Mouse (Mus musculus): ENCODE measurements around the gene Kctd13.
"Not testable (repeated sequence)": the region's sequence is repeated elsewhere in the genome, so short reads cannot be mapped to it uniquely, and the experiment has no call there.

The Kctd13 gene

DNA sequence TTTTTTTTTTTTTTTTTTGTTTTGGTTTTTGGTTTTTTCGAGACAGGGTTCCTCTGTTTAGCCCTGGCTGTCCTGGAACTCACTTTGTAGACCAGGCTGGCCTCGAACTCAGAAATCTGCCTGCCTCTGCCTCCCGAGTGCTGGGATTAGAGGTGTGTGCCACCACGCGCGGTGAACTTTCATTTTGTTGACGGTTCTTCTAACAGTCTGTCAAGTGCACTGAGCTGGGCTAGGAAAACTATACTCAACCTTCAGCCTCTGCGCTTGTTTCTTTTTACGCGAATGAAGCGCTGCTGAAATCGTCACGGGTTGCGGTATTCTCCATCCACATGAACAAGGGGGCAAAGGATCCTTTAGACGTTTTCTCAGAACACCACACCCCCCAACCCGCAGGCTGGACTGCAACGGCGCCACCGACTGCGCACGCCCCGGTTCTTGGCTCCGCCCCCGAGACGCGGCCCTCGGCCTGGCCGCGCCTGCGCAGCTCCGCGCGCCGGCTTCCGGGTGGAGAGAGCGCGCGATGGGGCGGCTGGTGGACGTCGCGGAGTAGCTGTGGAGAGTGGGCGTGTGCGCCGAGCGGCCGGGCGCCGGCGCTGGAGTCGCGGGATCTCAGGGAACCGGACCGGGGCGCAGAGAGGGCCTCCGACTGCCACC, at the start of gene Kctd13:
Gene Kctd13 (plus strand): TSS at position 496 of the 654 bp plus-strand sequence.
- DNase-seq: peak; percentile 94 to 97

DNA sequence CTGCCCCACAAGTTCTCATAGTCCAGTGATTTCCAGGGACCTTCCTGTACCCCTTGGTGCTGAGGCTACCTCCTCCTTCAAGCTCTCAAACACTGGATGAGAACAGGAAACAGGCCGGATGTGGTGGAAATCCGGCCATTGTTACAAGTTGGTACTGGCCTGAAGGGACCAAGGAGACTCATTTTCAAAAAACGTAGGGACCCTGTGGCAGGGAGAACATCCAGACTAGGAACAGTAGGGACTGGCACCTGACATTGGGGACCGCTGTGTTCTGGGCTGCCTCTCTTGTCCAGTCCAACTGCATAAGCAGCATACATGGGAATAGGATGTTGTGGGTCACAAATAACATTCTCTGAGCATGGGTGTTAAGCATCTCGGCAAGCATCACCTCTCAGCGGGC, 47.6 kb upstream of the Kctd13 start:
- peak; percentile 57 to 77 for DNase-seq

DNA sequence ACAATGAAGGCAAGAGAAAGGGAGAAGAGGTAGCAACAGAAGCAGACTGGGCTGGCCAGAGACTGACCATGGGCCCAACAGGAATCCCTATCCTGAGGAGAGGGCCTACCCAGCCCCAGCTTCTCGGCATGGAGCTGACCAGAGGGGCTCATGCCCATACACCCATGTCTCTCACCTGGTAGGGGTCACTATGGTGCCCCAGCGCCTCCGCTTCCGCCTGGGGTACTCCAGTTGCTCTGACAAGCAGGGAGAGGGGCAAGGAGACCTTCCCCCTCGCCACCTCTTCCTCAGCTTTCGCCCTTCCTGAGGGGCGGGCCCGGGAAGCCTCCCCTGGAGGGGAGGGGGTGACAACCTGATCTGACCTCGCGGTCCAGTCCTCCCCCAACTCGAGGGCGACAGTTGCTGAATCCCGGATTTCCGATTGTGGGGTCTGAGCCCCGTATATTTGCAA, 44.9 kb upstream of the Kctd13 start:
- DNase-seq: peak in 1 of 2 experiments; percentile 36

DNA sequence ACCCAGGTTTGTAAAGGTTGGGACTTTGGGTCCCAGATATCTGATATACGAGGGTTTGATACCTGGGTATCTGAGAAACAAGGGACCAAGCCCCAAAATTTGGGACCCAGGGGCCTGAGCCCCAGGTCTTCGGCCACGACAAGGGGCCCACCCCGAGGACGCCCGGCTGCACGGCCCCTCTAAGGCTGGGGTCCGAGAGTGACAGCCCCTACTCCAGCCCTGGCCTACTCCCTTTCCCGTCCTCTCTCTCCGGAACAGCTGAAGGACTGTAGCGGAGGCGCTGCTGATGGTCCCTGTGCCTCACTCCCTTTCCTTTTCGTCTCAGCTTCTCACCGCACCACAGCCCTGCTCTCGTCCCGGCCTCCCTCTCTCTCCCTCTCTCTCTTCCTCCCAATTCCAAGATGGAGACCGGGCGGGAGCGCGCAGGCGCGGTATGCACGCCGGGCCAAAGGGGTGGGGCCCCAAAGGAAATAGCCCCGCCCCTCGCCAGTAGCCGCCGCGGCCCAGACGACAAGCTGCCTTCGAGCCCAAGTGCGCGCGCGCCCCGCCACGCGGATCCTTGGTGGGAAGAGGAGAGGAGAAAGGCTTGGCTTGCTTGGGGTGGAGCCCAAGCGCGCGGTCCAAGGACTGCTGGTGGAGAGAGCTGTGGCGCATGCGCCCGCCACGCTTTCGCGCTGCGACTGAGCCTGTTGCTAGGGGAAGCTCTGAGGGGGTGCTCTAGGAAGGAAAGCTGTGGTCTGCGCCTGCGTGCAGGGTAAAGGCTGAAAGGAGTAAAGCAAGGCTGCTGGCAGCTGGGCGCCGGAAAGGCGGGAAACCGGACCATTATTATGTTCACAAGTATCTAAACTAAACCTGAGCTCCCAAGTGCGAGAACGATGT, 44.2 kb upstream of the Kctd13 start, which contains the start of gene Taok2:
Gene Taok2 (minus strand): TSS at position 418 of the 879 bp plus-strand sequence.
- DNase-seq: peak; percentile 99

- DNase-seq: no peak
Observed at GRCm38 (mm10) chr7:126887281-126887680, 41.4 kb upstream of the Kctd13 start.

DNA sequence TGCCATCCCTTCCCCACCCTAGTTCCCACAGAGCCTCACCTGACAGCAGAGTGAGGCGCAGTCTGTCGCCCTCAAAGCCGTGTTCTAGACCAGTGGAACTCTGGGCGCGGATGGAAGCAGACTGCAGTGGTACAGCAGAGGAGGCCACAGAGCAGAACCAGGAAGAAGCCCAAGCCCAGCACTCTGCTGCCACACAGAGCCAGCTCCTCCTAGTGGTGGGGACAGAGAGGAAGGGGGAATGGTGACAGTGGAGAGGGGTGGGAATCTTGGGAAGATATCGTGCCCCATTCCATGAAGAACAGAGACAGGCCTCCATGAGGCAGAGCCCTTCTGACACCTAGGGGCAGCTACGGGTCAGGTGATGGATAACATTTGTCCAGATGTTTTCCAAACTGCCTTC, 39.8 kb upstream of the Kctd13 start:
- DNase-seq: peak; percentile 51 to 58

DNA sequence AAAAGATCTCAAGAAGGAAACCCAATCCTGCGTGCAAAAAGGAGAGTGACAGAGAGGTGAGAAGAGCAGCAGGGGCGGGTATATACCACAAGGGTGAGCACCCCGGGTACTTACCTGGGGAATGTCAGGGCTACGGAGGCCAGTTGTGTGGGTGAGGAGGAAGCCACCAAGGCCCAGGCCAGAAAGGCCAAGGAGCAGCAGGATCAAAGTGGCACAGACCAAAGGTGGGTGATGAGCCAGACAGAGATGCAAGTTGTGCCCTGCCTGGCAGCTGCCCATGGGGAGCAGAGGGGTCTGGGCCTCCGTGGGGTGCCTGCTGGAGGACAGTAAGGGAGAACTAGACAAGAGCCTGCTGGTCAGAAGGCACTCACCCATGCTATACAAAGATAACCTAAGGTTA, 31.8 kb upstream of the Kctd13 start:
- no peak for DNase-seq

- peak; percentile 34 to 41 for DNase-seq
Observed at GRCm38 (mm10) chr7:126897390-126898101, 31.1 kb upstream of the Kctd13 start.

- DNase-seq: peak; percentile 97 to 100
Observed at GRCm38 (mm10) chr7:126898102-126898990, 30.3 kb upstream of the Kctd13 start.

GRCm38 (mm10) chr7:126899781-126900180, 28.9 kb upstream of the Kctd13 start:
- DNase-seq: not testable (repeated sequence)

GRCm38 (mm10) chr7:126905590-126905989, 23.1 kb upstream of the Kctd13 start:
- no peak for DNase-seq

GRCm38 (mm10) chr7:126914844-126915243, 13.8 kb upstream of the Kctd13 start:
- DNase-seq: no peak

DNA sequence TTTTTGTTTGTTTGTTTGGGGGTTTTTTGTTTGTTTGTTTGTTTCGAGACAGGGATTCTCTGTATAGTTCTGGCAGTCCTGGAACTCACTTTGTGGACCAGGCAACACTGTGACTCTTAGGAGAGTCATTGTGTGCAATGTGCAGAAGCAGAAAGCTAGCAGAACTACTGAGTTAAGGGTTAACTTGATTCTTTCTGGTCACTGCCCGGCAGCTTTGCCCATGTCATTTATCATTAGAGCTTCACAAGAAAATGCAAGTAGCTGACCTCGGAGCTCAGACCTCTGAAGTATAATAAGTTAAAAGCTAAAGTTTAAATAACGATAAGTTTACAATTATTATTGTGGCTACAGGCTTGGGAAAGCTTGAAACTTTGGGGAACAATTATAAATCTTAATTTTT, 10.3 kb upstream of the Kctd13 start:
- peak; percentile 35 to 49 for DNase-seq

DNA sequence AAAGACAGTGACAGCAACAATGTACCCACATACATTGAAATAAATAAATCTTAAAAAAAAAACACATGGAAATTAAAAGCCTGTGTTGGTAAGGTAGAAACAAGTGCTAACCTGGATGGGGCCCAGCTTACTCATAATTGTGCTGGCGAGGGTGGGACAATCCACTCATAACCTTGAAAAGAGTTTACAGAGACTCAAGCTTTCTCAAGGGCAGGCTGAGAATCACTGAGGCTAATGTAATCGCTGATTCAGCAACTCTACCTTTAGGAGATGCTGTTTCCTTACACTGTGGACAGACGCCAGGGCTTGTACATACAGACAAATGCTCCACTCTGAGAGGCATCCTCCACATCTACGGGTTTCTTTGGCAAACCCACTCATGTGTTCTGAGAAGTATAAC, 8.7 kb upstream of the Kctd13 start:
- DNase-seq: no peak

DNA sequence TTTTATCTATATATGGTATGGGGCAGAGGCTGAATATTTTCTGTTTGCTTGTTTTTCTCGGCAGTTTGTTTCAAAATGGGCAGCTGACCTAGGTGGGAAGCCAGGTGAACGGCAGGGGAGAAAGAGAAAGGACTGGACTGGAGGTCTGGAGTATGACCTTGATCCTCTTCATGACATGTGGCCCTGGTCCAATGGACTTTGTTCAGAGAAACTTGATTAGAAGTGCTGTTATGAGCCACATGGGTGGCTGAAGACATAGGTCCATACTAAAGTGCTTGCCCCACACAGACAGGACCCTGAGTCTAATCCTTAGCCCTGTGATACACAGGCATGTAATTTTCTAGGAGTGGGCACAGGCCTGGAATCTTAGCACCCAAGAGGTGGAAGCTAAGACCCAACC, 7.1 kb upstream of the Kctd13 start:
- peak; percentile 71 to 74 for DNase-seq

- peak; percentile 91 to 94 for DNase-seq
Observed at GRCm38 (mm10) chr7:126922624-126923060, 6.0 kb upstream of the Kctd13 start, which contains the start of gene Tmem219. Gene Tmem219 (minus strand): TSS chr7:126922917.

DNA sequence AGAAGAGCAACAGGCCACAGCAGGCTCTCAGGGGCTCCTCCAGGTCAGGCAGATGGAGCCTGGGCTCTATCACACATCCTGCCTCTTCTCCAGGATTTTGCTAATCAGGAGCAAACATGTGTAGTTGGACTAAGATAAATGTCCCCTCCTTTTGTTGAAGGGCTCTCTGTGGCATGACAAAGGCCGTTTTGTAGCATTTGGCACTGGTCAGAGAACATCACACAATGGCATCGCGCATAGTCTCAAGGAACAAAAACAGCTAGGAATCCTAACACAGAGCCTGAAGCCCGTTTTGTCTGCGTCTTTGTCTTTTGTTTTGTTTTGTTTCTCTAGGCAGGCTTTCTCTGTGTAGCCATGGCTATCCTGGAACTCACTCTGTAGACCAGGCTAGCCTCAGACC, 4.7 kb upstream of the Kctd13 start:
- no peak for DNase-seq

DNA sequence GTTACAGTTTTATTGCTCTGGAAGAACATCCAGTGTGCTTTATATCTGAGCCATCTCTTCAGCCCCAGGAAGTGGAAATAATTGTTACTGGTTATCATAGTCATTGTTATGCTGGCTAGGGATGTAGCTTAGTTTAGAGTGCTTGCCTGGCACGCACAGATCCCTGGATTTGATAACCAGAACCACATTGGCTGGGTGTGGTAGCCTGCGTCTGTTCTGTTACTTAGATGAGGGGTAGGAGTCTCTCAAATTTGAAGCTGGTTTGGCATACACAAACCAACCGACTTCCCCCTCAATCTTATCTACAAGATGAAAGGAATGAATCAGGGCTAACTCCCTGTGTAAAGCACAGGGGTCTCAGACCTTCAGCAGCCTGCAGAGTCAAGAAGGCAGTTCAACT, 2.4 kb upstream of the Kctd13 start:
- DNase-seq: no peak

DNA sequence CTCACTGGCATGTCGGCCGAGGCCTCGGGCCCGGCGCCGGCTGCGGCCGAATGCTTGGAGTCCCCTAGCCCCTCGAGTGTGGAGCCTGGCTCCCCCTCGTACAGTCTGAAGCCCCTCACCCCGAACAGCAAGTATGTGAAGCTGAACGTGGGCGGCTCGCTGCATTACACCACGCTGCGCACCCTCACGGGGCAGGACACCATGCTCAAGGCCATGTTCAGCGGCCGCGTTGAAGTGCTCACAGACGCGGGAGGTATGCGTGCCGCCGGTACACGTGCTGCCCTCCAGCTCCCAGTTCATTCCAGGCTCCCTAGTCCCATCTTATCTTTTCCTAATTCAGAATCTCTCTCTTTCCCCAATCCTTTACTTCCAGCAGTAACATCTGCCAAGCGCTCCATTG, 367 bp downstream of the Kctd13 start:
- peak in 1 of 2 experiments; percentile 40 for DNase-seq

DNA sequence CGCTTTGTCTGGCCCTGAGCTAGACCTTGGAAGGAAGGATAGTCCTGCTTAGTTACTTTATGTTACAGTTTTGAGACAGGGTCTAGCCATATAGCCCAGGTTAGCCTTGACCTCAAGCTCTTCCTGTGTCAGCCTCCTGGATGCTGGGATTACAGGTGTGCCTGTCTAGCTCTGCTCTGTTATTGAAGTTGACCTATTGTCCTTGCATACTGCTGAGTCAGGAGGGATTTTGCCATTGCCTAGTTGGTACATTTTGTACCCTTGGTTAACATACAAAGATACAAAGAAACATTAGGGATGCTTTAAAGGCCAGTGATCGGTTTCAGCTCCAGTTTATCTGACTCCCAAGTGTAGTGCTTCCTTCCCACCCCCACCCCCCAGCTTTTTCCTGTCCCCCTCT, 4.0 kb downstream of the Kctd13 start:
- no peak for DNase-seq

- no peak for DNase-seq
Observed at GRCm38 (mm10) chr7:126941171-126941570, 12.5 kb downstream of the Kctd13 start.

- DNase-seq: no peak
Observed at GRCm38 (mm10) chr7:126941801-126942200, 13.1 kb downstream of the Kctd13 start.
